Mouse (Mus musculus): ENCODE results near the gene Hrh3.

- no peak for TF ChIP-seq CTCF (IDR thresholded peaks at IDR 0.05; ENCODE audit: borderline replicate concordance, insufficient read depth, low read depth, low read length)
- TF ChIP-seq POLR2A (IDR thresholded peaks at IDR 0.05; ENCODE audit: borderline replicate concordance, insufficient read depth, low read length) = no peak
Observed at GRCm38 (mm10) chr2:180053001-180053400, 51.3 kb downstream of the Hrh3 start.

Measured in cerebellum, adult 2 months (tissue).